Mouse (Mus musculus): ENCODE measurements around the gene Slc12a9. TPM values are rescaled to one million over a fixed set of nuclear protein-coding genes. Genes with fewer than 3 reads are reported as not detected.

The Slc12a9 gene
- polyA plus RNA-seq, 1 experiment from 2014 or later = 27.3 TPM

GRCm38 (mm10) chr5:137348482-137349383, 15.3 kb upstream of the Slc12a9 start:
- Histone ChIP-seq H3K27ac (ENCODE audit: low read length) (no peak overlapping the region), H3K27me3 (ENCODE audit: control insufficient read depth, insufficient read depth, low read depth, low read length) (peaks cover 12% of the 10 kb centered on the region), H3K9me3 (replicated peaks; ENCODE audit: control insufficient read depth, low read length, poor library complexity, severe bottlenecking) (no peaks in the 10 kb centered on the region), H3K4me2 (ENCODE audit: low read length) (peak overlapping the region; percentile 96), H3K9ac (ENCODE audit: low read depth, low read length) (peak overlapping the region; percentile 39), H3K36me3 (ENCODE audit: control insufficient read depth, insufficient read depth, low read length) (no peaks in the 10 kb centered on the region), H3K4me1 (ENCODE audit: control insufficient read depth, insufficient read depth, low read length) (peaks cover 28% of the 10 kb centered on the region), H3K4me3 (ENCODE audit: low read depth, low read length) (peak overlapping the region; percentile 65)
- ATAC-seq = no peak
- under 1% methylated on average over 33 of the region's 33 CpGs for WGBS

- Histone ChIP-seq H3K4me2 (ENCODE audit: low read length) (no peak overlapping the region), H3K4me3 (ENCODE audit: low read depth, low read length) (no peak overlapping the region), H3K9me3 (replicated peaks; ENCODE audit: control insufficient read depth, low read length, poor library complexity, severe bottlenecking) (no peaks in the 10 kb centered on the region), H3K9ac (ENCODE audit: low read depth, low read length) (no peak overlapping the region), H3K27ac (ENCODE audit: low read length) (no peak overlapping the region), H3K27me3 (ENCODE audit: control insufficient read depth, insufficient read depth, low read depth, low read length) (peaks cover 12% of the 10 kb centered on the region), H3K36me3 (ENCODE audit: control insufficient read depth, insufficient read depth, low read length) (no peaks in the 10 kb centered on the region), H3K4me1 (ENCODE audit: control insufficient read depth, insufficient read depth, low read length) (peaks cover 28% of the 10 kb centered on the region)
- ATAC-seq = no peak
- WGBS = 14% methylated on average over 7 of the region's 7 CpGs
Measured at GRCm38 (mm10) chr5:137347856-137348255, 14.5 kb upstream of the Slc12a9 start.

DNA sequence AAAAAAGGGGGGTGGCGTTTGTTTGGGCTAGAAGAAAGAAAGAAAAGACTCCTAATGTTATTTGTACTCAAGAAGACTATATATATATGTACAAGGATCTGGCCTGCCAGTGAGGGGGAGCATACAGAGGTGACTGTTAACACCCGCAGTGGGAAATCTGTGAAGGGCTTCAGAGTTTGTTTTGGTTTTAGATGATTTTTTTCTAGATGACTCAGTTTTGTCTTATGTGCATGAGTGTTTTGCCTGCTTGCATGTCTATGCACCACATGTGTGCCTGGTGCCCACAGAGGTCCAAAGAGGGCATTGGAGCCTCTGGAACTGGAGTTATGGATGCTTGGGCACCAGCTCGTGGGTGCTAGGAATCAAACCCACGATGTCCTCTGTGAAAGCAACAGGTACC, 13.6 kb upstream of the Slc12a9 start:
- 90% methylated on average over 4 of the region's 4 CpGs for WGBS
- no peaks in the 10 kb centered on the region for H3K36me3 ChIP-seq (ENCODE audit: control insufficient read depth, insufficient read depth, low read length)
- no peak overlapping the region for H3K4me2 ChIP-seq (ENCODE audit: low read length)
- H3K27ac ChIP-seq (ENCODE audit: low read length) = no peak overlapping the region
- no peak overlapping the region for H3K9ac ChIP-seq (ENCODE audit: low read depth, low read length)
- no peak overlapping the region for H3K4me3 ChIP-seq (ENCODE audit: low read depth, low read length)
- no peaks in the 10 kb centered on the region for H3K9me3 ChIP-seq (replicated peaks; ENCODE audit: control insufficient read depth, low read length, poor library complexity, severe bottlenecking)
- H3K4me1 ChIP-seq (ENCODE audit: control insufficient read depth, insufficient read depth, low read length) = peaks cover 26% of the 10 kb centered on the region
- peaks cover 12% of the 10 kb centered on the region for H3K27me3 ChIP-seq (ENCODE audit: control insufficient read depth, insufficient read depth, low read depth, low read length)
- ATAC-seq = no peak

DNA sequence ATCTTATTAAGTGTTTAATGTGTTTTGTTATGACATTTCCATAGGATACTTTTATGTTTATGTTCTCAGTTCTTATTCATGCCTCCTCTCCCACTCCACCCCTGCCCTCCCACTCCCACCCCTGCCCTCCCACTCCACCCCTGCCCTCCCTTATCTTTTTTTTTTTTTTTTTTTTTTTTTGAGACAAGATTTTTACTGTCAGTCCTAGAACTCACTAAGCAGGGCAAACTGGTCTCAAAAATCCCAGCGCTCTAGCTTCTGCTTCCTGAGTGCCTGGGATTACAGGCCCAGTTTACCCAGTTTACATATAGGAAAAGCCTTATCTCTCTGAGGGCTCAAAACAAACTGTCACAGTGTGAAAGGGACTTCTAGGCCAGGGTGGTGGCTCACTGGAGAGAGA, 13.0 kb upstream of the Slc12a9 start:
- no peak overlapping the region for H3K27ac ChIP-seq (ENCODE audit: low read length)
- H3K4me3 ChIP-seq (ENCODE audit: low read depth, low read length) = no peak overlapping the region
- H3K4me1 ChIP-seq (ENCODE audit: control insufficient read depth, insufficient read depth, low read length) = peaks cover 26% of the 10 kb centered on the region
- H3K27me3 ChIP-seq (ENCODE audit: control insufficient read depth, insufficient read depth, low read depth, low read length) = peaks cover 12% of the 10 kb centered on the region
- H3K9ac ChIP-seq (ENCODE audit: low read depth, low read length) = no peak overlapping the region
- H3K36me3 ChIP-seq (ENCODE audit: control insufficient read depth, insufficient read depth, low read length) = no peaks in the 10 kb centered on the region
- WGBS = 92% methylated on average over 1 of the region's 1 CpGs
- ATAC-seq = no peak
- H3K9me3 ChIP-seq (replicated peaks; ENCODE audit: control insufficient read depth, low read length, poor library complexity, severe bottlenecking) = no peaks in the 10 kb centered on the region
- H3K4me2 ChIP-seq (ENCODE audit: low read length) = no peak overlapping the region

DNA sequence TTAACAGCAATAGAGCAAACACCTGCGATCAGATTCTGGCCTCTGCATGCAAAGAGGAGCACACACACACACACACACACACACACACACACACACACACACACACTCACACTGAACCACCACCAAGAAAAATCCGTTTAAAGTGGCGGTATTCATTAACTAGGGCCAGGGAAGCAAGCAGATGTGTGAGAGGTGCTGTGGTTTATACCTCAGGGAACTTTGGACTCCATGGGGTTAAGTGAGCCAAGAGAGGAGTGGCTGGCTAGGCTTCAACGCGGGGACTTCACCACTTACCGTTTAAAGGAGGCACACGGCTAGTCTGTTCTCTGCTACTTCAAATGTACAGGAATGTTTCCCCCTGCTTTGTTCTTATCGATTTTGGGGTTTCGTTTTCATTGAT, 12.4 kb upstream of the Slc12a9 start:
- no peak overlapping the region for H3K4me3 ChIP-seq (ENCODE audit: low read depth, low read length)
- no peaks in the 10 kb centered on the region for H3K36me3 ChIP-seq (ENCODE audit: control insufficient read depth, insufficient read depth, low read length)
- 27% methylated on average over 9 of the region's 9 CpGs for WGBS
- peaks cover 24% of the 10 kb centered on the region for H3K4me1 ChIP-seq (ENCODE audit: control insufficient read depth, insufficient read depth, low read length)
- H3K9ac ChIP-seq (ENCODE audit: low read depth, low read length) = no peak overlapping the region
- no peak overlapping the region for H3K4me2 ChIP-seq (ENCODE audit: low read length)
- no peak for ATAC-seq
- H3K9me3 ChIP-seq (replicated peaks; ENCODE audit: control insufficient read depth, low read length, poor library complexity, severe bottlenecking) = no peaks in the 10 kb centered on the region
- no peak overlapping the region for H3K27ac ChIP-seq (ENCODE audit: low read length)
- H3K27me3 ChIP-seq (ENCODE audit: control insufficient read depth, insufficient read depth, low read depth, low read length) = peaks cover 12% of the 10 kb centered on the region

DNA sequence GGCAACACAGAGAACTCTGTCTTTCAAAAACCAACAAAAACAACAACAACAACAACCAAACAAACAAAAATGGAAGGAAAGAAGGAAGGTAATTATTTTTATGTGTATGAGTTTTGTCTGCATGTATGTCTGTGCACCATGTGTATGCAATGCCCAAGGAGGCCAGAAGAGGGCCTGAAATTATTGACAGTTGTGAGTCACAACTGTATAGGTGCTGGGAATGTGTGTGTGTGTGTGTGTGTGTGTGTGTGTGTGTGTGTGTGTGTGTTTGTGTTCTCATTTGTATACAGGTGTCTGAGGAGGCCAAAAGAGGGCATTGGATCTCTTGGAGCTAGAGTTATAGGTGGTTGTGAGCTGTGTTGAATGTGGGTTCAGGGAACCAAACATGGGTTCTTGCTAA, 10.5 kb upstream of the Slc12a9 start:
- Histone ChIP-seq H3K4me1 (ENCODE audit: control insufficient read depth, insufficient read depth, low read length) (peaks cover 21% of the 10 kb centered on the region), H3K9me3 (replicated peaks; ENCODE audit: control insufficient read depth, low read length, poor library complexity, severe bottlenecking) (no peaks in the 10 kb centered on the region), H3K36me3 (ENCODE audit: control insufficient read depth, insufficient read depth, low read length) (no peaks in the 10 kb centered on the region), H3K9ac (ENCODE audit: low read depth, low read length) (no peak overlapping the region), H3K4me2 (ENCODE audit: low read length) (no peak overlapping the region), H3K27me3 (ENCODE audit: control insufficient read depth, insufficient read depth, low read depth, low read length) (peaks cover 3% of the 10 kb centered on the region), H3K27ac (ENCODE audit: low read length) (no peak overlapping the region), H3K4me3 (ENCODE audit: low read depth, low read length) (no peak overlapping the region)
- ATAC-seq = no peak

GRCm38 (mm10) chr5:137343412-137343811, 10.0 kb upstream of the Slc12a9 start:
- H3K27me3 ChIP-seq (ENCODE audit: control insufficient read depth, insufficient read depth, low read depth, low read length) = no peaks in the 10 kb centered on the region; the same call in 1 of the 2 replicates
- 91% methylated on average over 5 of the region's 5 CpGs for WGBS
- ATAC-seq = no peak
- no peaks in the 10 kb centered on the region for H3K9me3 ChIP-seq (replicated peaks; ENCODE audit: control insufficient read depth, low read length, poor library complexity, severe bottlenecking)
- no peak overlapping the region for H3K4me2 ChIP-seq (ENCODE audit: low read length)
- H3K4me3 ChIP-seq (ENCODE audit: low read depth, low read length) = no peak overlapping the region
- no peak overlapping the region for H3K27ac ChIP-seq (ENCODE audit: low read length)
- peaks cover 19% of the 10 kb centered on the region for H3K4me1 ChIP-seq (ENCODE audit: control insufficient read depth, insufficient read depth, low read length)
- no peaks in the 10 kb centered on the region for H3K36me3 ChIP-seq (ENCODE audit: control insufficient read depth, insufficient read depth, low read length)
- H3K9ac ChIP-seq (ENCODE audit: low read depth, low read length) = no peak overlapping the region

DNA sequence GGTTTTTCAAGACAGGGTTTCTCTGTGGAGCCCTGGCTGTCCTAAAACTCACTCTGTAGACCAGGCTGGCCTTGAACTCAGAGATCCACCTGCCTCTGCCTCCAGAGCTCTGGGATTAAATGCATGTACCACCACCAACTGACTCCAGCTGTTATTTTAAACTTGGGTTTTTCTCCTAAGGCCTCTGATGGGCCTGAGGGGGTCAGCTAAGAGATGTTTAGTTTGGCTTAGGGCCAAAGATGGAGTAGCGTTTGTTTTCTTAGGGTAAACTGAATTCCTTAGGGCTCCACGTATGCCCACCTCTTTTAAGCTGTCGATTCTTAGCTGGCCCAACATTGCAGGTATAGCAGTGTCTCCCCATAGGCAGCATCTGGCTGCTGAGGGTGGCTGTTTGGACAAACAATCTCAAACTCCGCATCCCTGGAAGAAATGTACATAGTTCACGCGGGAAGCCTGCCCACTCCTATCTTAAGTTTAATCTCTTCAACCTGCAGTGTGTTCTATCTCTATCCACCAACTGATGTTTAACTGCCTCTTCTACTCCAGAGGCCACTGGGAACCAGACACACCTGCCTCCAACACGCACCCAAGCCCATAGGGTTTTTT, 9.1 kb upstream of the Slc12a9 start:
- Histone ChIP-seq H3K9ac (ENCODE audit: low read depth, low read length) (no peak overlapping the region), H3K4me3 (ENCODE audit: low read depth, low read length) (no peak overlapping the region), H3K4me2 (ENCODE audit: low read length) (no peak overlapping the region), H3K27me3 (ENCODE audit: control insufficient read depth, insufficient read depth, low read depth, low read length) (no peaks in the 10 kb centered on the region), H3K4me1 (ENCODE audit: control insufficient read depth, insufficient read depth, low read length) (peaks cover 19% of the 10 kb centered on the region), H3K27ac (ENCODE audit: low read length) (no peak overlapping the region), H3K36me3 (ENCODE audit: control insufficient read depth, insufficient read depth, low read length) (no peaks in the 10 kb centered on the region), H3K9me3 (replicated peaks; ENCODE audit: control insufficient read depth, low read length, poor library complexity, severe bottlenecking) (no peaks in the 10 kb centered on the region)
- WGBS = 81% methylated on average over 7 of the region's 7 CpGs
- no peak for ATAC-seq

DNA sequence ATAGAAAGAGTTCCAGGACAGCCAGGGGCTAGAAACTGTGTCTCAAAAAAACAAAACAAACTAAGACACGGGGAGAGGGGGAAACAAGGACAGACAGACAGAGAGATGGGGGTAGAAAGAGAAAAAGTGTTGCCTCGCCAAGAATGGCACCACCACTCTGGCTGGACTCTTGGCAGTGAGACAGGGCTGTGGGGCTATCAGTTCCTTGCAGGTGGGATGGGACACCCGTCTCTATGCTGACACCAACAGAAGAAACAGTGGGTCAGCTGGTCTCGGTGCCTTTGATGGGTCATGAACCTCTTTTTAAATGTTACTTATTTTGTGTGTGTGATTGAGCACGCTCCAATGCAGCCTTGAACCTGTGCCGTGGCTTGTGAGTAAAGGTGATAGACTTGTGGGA, 6.8 kb upstream of the Slc12a9 start:
- Histone ChIP-seq H3K27ac (ENCODE audit: low read length) (peak overlapping the region; percentile 82), H3K9ac (ENCODE audit: low read depth, low read length) (peak overlapping the region; percentile 74), H3K9me3 (replicated peaks; ENCODE audit: control insufficient read depth, low read length, poor library complexity, severe bottlenecking) (no peaks in the 10 kb centered on the region), H3K4me3 (ENCODE audit: low read depth, low read length) (no peak overlapping the region), H3K36me3 (ENCODE audit: control insufficient read depth, insufficient read depth, low read length) (no peaks in the 10 kb centered on the region), H3K4me2 (ENCODE audit: low read length) (peak overlapping the region; percentile 93), H3K4me1 (ENCODE audit: control insufficient read depth, insufficient read depth, low read length) (peaks cover 19% of the 10 kb centered on the region), H3K27me3 (ENCODE audit: control insufficient read depth, insufficient read depth, low read depth, low read length) (no peaks in the 10 kb centered on the region)
- WGBS = 72% methylated on average over 6 of the region's 6 CpGs
- no peak for ATAC-seq

All from midbrain, embryonic 16.5 days (tissue).